Mouse (Mus musculus) thymus, adult 2 months (tissue): ENCODE results near the gene Olfr1022.

ENCODE experiments used
- CTCF ChIP-seq: fragments of 200-500 bp; IDR thresholded peaks from 2 replicates; pipeline ENCODE4 v1.5.1; 2012; ENCODE audit warnings: mild to moderate bottlenecking, control low read depth, low read length, moderate library complexity, borderline replicate concordance; ENCODE audit not compliant: control insufficient read depth, poor library complexity, insufficient read depth; ENCODE audit errors: extremely low read depth
- POLR2A ChIP-seq: fragments of 200-500 bp; IDR thresholded peaks from 2 replicates; pipeline ENCODE4 v1.6.1; 2012; ENCODE audit warnings: mild to moderate bottlenecking, low read length, control low read depth, moderate library complexity; ENCODE audit not compliant: control insufficient read depth, poor library complexity, insufficient read depth; ENCODE audit errors: extremely low read depth

- TF ChIP-seq CTCF (no peak), POLR2A (no peak)
Measured at GRCm38 (mm10) chr2:85885340-85885739, 16.9 kb downstream of the Olfr1022 start, which contains the start of gene Olfr1023.
